Mouse (Mus musculus): ENCODE measurements around the gene Dennd2a.
"Not testable (repeated sequence)": the region's sequence is repeated elsewhere in the genome, so short reads cannot be mapped to it uniquely, and the experiment has no call there.

The Dennd2a gene

GRCm38 (mm10) chr6:39451033-39451432, 106.6 kb downstream of the Dennd2a start:
- DNase-seq (ENCODE audit: low read depth, low spot score), result no peak

DNA sequence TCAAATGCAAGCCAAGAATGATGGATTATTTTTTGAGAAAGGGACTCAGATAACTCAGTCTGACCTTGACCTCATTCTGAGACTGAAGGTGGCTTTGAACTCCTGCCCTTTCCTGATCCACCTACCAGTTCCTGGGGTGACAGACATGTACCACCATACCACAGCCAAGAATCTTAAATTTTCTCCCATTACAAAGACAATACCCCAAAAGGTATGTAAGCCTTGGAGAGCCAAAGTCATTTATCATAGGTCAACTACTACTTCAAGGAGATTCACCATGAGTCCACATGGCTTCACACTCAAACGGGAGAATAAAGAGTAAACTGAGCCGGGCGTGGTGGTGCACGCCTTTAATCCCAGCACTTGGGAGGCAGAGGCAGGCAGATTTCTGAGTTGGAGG, 107.1 kb downstream of the Dennd2a start:
- DNase-seq (ENCODE audit: low read depth, low spot score), result no peak

DNA sequence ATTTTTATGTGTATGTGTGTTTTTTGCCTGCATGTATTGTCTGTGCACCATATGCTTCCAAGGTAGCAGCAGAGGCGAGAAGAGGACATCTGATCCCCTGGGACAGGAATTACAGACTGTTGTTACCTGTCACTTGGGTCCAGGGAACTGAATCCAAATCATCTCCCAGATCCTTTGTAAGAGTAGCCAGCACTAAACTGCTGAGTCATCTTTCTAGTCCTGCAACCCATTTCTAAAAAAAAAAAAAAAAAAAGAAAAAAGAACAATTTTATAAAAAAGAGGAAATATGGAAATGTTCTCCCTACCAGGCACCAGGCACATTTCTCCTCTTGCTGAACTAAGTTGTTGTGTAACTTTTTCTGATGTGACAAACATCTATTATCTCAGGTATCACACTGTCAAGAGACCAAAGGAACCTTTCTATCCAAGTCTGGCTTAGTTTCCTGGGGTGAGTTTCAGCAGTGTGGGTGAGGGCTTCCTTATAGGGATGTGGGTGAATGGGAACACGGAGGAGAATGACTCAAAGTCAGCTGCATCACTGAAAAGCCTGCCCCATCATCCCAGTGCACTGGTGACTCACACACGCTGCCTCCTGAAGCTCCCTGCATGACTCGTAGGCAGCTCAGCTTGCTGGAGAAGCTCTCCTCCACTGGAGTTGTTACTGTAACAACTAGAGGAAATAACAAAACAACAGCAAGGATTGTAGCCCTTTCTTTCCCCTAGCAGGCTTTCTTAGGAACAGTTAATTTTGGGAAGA, 110.1 kb downstream of the Dennd2a start:
- no peak for DNase-seq (ENCODE audit: low read depth, low spot score)

- no peak for DNase-seq (ENCODE audit: low read depth, low spot score)
These were observed 111.7 kb downstream of the Dennd2a start for GRCm38 (mm10) chr6:39445801-39446572.

DNA sequence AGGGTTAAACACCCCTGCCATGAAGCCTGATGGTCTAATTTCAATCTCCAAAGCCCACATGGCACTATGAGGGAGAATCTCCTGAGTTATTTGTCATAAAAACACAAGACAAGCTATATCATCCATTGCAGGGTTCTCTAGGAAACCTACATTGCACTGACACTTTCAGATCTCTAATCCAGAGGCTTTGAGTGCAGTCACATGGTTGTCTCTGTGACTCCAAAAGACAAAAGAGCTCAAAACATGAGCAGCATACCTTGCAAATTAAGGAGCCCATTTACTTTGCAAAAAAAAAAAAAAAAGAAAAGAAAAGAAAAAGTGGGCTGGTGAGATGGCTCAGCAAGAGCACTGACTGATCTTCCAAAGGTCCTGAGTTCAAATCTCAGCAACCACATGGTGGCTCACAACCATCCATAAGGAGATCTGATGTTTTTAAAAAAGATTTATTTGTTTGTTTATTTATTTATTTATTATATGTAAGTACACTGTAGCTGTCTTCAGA, 114.8 kb downstream of the Dennd2a start:
- no peak for DNase-seq (ENCODE audit: low read depth, low spot score)

- DNase-seq (ENCODE audit: low read depth, low spot score), result no peak
These were observed 117.5 kb downstream of the Dennd2a start for GRCm38 (mm10) chr6:39440207-39440606.

DNA sequence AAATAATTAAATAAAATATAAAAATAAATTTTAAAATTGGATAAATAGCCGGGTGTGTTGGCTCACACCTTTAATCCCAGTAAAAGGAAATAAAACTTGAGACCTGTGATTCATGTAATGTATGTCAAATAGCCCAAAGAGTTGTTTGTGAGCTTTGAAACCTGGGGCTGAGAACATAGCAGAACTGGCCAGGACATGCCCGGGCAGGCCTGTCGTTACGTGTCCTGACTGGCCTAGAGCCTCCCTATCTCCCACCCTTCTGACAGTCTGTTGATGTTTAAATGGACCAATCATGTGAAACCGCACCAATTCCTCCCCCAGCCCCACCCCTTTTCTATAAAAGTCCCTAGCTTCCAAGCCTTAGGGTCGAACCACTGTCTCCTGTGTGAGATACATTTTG, 120.1 kb downstream of the Dennd2a start:
- not testable (repeated sequence) for DNase-seq (ENCODE audit: low read depth, low spot score)

GRCm38 (mm10) chr6:39435875-39436274, 121.8 kb downstream of the Dennd2a start:
- no peak for DNase-seq (ENCODE audit: low read depth, low spot score)

- no peak for DNase-seq (ENCODE audit: low read depth, low spot score)
These were observed 122.7 kb downstream of the Dennd2a start for GRCm38 (mm10) chr6:39434886-39435492.

DNA sequence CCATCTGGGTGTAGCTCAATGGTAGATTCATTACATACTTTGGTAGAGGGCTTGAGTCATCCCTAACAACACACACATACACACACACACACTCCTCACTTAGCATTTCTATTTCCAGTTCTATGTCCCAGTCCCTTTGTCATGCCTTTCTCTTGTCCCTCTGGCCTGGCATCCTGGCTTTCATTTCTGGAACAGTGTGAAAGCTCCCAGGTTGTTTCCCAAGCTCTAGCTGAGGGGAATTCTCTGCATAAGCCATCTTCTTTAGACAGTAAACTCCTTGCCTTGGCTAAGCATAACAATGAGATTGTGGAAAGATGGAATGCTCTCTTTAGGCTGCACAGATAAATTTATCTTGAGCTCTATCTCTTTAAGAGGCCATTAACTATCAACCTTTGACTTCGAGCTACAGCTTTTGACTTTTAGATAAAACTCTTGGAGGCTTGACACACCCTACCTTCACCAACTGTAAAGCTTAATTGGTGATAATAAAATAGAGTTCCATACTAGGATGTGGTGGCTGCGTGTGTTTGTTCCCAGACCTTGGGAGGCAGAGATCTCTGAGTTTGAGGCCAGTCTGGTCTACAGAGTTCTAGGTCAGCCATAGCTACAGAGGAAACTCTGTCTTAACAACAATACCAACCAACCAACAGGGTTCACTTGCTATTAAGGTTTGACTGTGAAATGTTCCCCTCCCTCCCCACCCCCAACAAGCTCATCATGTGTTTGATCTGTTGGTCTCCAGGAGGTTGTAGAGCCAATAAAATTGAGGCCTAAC, 123.4 kb downstream of the Dennd2a start:
- DNase-seq (ENCODE audit: low read depth, low spot score), result no peak

GRCm38 (mm10) chr6:39433701-39434100, 124.0 kb downstream of the Dennd2a start:
- DNase-seq (ENCODE audit: low read depth, low spot score), result no peak

DNA sequence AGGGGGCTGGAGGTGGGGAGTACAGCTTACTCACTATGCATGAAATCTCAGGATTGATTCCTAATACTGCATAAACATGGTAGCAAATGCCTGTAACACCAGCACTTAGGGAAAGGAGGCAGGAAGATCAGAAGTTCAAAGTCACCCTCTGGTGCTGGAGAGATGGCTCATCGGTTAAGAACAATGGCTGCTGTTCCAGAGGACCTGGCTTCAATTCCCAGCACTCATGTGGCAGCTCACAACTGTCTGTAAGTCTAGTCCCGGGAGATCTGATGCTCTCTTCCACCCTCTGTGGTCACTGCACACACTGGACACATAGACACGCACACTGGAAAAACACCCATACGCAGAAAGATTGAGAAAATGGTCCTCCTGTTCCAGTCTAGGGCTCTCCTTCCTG, 124.5 kb downstream of the Dennd2a start:
- no peak for DNase-seq (ENCODE audit: low read depth, low spot score)

DNA sequence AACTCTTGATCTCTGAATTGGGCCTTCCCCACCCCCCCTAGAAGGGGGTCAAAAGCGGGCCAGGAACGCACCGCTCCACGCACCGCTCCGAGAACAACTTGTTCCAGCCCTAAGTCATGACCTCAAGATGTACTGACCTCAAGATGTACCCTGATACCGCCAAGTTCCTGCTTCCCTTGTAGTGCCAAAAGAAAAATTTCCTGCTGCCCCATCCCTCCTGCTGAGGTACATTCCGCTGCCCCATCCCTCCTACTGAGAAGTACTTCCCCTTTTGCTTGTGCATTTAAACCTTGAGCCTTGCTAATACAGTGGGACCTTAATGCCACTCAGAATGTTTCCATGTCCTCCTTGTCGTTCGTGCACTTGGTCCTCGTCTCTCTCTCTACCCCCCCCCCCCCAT, 126.9 kb downstream of the Dennd2a start:
- no peak for DNase-seq (ENCODE audit: low read depth, low spot score)

DNA sequence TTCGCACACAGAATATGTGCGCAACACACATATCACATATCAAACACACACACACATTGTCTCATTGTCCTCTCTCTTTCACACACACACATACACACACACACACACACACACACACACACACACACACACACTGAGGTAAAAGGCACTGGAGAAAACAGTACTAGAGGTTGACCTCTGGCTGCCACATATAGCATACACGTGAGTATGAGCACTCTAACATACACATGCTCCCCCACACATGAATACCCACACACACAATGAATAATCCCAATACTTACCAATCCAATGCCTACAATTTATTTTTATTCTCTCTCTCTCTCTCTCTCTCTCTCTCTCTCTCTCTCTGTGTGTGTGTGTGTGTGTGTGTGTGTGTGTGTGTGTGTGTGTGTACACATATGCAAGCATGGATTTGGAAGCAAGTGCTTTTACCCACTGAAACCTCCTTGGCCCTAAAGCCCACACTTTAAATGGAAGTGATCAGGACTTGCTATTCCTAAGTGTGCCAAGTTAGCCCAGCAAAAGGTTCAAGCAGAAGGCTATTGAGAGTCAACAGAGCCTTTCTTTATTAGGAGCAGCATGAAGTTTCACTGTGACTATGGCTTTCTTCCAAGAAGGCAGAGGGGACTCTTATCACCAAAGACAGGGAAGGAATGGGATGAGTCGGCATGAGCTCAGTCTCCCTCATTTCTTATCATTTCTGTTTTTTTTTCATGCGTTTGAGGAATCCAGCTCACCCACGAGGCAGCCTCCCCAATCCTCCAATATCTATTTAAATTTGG, 128.5 kb downstream of the Dennd2a start:
- DNase-seq (ENCODE audit: low read depth, low spot score), result no peak

GRCm38 (mm10) chr6:39427276-39428003, 130.2 kb downstream of the Dennd2a start:
- no peak for DNase-seq (ENCODE audit: low read depth, low spot score)

DNA sequence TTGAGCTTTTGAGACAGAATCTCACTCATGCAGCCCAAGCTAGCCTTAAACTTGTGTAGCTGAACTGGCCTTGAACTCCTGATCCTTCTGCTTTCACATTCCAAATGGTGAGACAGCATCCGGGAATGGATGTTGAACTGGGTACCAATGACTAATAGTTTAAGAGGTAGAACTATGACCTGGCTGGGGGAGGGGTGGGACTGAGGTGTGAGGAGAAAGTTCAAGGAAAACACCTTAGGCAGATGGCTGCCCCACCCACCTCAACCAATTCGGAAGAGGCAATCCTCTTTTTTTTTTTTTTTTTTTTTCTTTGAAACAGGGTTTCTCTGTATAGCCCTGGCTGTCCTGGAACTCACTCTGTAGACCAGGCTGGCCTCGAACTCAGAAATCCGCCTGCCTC, 130.9 kb downstream of the Dennd2a start:
- DNase-seq (ENCODE audit: low read depth, low spot score), result no peak

DNA sequence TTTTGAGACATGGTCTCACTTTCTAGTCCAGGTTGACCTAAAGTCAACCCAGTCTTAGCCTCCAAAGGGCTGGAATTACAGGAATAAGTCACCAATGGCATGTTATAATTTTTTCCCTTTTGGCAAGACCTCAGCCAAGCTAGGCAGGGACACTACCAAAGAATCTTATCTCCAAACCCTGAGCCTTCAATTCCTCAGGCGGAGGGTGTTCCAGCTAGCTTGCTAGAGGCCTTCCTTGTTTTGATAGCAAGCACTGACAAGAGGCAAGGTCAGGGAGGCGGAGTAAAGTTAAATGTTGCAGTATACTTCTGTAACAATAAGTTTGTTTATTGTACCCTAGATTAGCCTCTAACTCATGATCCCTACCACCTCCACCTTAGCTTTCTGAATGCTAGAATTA, 132.5 kb downstream of the Dennd2a start:
- no peak for DNase-seq (ENCODE audit: low read depth, low spot score)

GRCm38 (mm10) chr6:39423686-39424085, 134.0 kb downstream of the Dennd2a start:
- DNase-seq (ENCODE audit: low read depth, low spot score), result no peak

DNA sequence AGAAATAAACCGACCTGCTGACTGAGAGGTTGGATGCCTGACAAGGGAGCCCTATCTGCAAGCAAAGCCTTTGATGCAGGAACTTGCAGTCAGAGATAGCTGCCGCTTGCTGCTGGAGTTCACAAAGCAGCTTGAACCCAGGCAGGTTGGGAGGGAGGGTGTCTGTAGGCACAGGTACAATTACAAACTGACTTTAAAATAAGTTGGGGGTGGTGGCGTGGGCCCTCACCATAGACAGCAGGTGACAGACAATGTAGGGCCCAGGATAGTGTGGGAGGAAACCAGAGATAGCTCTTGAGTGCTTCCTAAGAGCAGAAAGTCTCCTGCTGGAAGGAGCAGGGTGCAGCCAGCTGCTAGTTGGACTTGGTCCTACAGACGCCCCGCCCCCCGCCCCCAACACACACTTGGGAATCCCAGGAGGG, 134.5 kb downstream of the Dennd2a start:
- no peak for DNase-seq (ENCODE audit: low read depth, low spot score)

DNA sequence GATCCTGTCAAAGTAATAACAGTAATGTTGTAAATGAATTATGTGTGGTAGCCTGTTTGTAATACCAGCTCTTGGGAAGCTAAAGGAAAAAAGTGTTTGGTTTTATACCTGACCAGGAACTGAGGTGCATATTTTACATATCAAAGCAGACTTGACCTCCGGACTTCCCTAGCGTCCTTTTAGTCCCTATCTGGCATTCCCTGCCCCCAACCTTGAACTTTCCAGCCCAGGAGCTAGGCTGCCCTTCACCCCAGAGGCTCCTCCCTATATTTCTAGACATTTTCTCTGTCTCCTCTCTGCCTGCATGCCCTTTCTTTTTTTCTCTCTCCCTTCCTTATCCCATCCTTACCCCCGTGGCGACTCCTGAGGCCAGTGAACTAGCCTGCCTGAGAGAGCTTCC, 136.8 kb downstream of the Dennd2a start:
- DNase-seq (ENCODE audit: low read depth, low spot score), result no peak

Measured in retina, postnatal 7 days (tissue).